Mouse (Mus musculus): Measurements from ENCODE around the gene Tspan9.

The Tspan9 gene

DNA sequence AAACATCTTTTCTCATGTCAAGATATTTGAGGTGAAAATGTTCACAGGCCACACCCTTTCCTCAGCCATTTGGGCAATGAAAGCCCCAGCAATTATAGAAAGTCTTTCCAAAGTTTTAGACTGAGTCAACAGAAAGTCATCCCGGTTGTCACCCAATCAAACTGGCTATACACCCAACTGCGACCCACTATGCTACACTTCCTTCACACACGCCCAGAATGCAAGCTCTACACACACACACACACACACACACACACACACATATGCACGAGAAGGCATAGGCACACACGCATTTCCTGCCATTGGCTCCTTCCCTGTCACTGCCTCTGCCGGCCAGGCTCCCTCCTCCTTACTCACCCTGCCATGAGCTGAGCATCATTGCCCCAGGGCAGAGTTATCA, 99.9 kb downstream of the Tspan9 start:
- no peak for ATAC-seq (ENCODE audit: insufficient number of reproducible peaks, low FRiP score, low TSS enrichment)

DNA sequence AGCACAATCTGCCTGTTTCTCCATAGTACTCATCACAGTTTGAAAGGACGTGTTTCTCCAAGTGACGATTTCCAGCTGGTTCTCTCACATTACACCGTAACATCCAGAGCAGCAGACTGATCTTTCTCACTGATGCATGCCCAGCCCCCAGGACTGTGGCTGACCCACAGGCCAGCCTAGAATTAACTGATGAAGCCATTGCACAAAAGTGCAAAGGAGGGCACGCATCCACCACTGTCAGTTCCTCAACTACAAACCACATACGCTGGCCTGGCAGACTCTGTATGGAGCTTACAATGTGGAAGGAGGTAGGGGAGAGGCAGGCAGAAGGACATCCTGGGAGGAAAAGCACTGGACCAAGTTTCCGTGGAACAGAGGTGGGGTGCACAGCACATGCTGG, 101.6 kb downstream of the Tspan9 start:
- ATAC-seq (ENCODE audit: insufficient number of reproducible peaks, low FRiP score, low TSS enrichment), result no peak

GRCm38 (mm10) chr6:128039077-128039766, 104.2 kb downstream of the Tspan9 start:
- no peak for ATAC-seq (ENCODE audit: insufficient number of reproducible peaks, low FRiP score, low TSS enrichment)

GRCm38 (mm10) chr6:128038568-128038967, 104.8 kb downstream of the Tspan9 start:
- no peak for ATAC-seq (ENCODE audit: insufficient number of reproducible peaks, low FRiP score, low TSS enrichment)

- no peak for ATAC-seq (ENCODE audit: insufficient number of reproducible peaks, low FRiP score, low TSS enrichment)
Observed at GRCm38 (mm10) chr6:128036597-128036996, 106.8 kb downstream of the Tspan9 start.

DNA sequence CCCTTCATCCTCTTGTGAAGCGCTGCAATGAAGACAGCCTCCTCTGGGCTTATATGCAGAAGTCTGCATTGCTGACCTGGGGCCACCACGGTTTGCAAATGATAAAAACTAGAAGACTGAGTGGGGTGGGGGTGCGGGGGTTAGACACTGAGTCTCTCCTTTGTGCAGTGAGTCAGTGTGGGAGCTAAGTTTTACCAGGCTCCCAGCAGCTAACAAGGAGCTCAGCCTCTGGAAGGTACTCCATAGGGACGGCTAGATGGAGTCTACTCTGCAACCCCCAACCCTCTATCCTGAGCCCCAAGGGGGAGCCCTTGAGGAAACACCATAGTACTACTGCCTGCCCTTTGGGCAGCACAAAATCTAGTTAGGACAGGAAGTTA, 107.5 kb downstream of the Tspan9 start:
- no peak for ATAC-seq (ENCODE audit: insufficient number of reproducible peaks, low FRiP score, low TSS enrichment)

- peak; percentile 2; the same call in 1 of the 2 replicates for ATAC-seq (ENCODE audit: insufficient number of reproducible peaks, low FRiP score, low TSS enrichment)
Observed at GRCm38 (mm10) chr6:128035250-128035929, 108.0 kb downstream of the Tspan9 start.

DNA sequence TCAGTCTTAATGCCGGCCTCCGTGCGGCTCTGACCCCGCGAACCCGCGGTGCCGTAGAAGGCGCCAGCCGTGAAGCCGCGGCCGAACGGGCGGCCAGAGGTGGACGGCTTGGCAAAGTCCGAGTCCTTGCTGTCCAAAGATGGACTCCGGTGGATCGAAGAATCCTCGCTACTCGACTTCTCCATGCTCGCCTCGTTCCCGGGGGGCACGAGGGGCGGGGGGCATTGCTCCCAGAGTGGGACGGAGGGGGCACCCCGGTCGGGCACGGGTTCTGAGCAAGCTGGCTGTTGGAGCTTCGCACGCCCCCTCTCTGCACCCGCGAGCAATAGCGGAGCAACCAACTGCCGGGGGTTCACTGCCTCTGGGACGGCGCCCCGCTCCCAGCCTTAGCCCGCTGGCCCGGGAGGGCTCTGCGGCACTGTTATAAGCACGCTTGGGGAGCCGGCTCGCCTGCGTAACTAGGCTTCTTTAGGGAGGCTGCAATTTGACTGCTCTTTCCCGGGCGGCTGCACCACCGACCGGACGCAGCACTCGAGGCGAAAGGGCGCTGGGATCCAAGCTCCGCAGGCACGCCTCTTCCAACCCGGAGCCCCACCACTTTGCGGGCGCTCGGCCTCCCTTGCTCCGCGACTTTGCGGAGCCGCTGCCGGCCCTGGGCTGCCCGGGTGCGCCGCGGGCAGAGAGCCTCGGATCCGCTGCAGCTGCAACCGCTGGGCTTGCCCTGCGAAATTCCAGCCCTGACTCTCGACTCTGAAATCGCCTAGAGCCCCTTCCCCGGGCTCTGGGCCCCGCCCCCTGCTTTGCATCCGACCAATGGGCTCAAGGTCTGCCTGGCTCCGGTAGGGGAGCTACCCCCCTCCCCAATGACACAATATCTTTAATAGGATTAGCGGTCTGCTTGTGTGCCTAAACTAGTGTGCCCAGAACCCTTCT, 108.8 kb downstream of the Tspan9 start:
- peak; percentile 12; the same call in 1 of the 2 replicates for ATAC-seq (ENCODE audit: insufficient number of reproducible peaks, low FRiP score, low TSS enrichment)

DNA sequence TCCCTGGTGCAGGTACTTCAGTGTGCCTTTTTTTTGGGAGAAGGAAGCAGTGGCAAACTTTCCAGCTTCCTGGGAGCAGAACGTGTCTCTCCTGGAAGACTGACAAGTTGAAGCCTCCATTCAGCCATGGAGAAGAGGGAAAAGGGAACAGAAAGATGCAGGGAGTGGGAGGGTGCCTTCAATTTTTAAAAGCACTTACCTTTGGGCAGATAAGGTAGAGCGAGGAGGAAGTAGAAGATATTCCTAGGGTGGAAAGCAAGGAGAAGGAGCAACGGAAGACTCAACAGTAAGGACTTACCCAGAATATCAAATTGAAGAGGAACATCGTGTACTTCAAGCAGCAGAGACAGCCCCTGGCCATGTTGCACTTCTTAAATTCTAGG, 109.5 kb downstream of the Tspan9 start:
- ATAC-seq (ENCODE audit: insufficient number of reproducible peaks, low FRiP score, low TSS enrichment), result no peak

- no peak for ATAC-seq (ENCODE audit: insufficient number of reproducible peaks, low FRiP score, low TSS enrichment)
Observed at GRCm38 (mm10) chr6:128033172-128033867, 110.1 kb downstream of the Tspan9 start.

GRCm38 (mm10) chr6:128032252-128033171, 110.9 kb downstream of the Tspan9 start:
- ATAC-seq (ENCODE audit: insufficient number of reproducible peaks, low FRiP score, low TSS enrichment), result peak; percentile 6; the same call in 1 of the 2 replicates

DNA sequence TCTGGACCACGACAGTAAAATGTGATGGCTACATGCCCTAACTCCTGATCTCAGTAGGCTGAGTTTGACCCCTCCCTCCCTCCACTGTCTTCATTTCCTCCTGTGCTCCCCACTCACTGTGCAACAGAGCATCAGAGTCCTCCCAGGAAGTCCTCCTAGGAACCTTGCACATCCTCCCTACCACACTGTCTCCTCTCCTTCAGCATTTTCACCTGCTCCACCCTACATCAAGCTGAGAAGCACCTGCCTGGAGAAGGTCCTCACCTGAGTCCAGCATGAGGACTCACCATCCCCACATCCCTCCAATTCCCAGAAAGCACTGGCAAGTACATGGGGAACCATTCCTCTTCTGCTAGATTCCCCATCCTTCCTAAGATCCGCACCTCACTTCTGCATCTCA, 111.8 kb downstream of the Tspan9 start:
- no peak for ATAC-seq (ENCODE audit: insufficient number of reproducible peaks, low FRiP score, low TSS enrichment)

DNA sequence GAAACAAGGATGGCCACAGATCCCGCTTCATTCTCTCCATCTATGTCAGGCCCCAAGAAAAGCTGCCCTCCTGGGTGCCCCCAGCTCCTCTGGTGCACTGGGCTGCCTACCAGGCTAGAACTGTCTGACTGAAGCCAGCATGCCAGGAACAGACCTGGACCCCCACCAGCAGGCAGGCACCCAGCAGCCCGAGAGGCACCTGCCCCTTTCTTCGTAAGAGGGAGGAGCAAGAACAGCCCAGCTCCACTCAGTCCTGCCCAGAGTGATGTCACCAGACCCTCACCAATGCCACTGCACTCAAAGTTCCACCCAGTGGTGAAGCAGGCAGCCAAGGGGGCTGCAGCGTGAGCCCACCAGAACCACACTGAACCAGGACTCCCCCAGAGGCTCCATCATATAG, 112.3 kb downstream of the Tspan9 start:
- ATAC-seq (ENCODE audit: insufficient number of reproducible peaks, low FRiP score, low TSS enrichment), result peak; percentile 5; the same call in 1 of the 2 replicates

GRCm38 (mm10) chr6:128030475-128030874, 112.9 kb downstream of the Tspan9 start:
- no peak for ATAC-seq (ENCODE audit: insufficient number of reproducible peaks, low FRiP score, low TSS enrichment)

DNA sequence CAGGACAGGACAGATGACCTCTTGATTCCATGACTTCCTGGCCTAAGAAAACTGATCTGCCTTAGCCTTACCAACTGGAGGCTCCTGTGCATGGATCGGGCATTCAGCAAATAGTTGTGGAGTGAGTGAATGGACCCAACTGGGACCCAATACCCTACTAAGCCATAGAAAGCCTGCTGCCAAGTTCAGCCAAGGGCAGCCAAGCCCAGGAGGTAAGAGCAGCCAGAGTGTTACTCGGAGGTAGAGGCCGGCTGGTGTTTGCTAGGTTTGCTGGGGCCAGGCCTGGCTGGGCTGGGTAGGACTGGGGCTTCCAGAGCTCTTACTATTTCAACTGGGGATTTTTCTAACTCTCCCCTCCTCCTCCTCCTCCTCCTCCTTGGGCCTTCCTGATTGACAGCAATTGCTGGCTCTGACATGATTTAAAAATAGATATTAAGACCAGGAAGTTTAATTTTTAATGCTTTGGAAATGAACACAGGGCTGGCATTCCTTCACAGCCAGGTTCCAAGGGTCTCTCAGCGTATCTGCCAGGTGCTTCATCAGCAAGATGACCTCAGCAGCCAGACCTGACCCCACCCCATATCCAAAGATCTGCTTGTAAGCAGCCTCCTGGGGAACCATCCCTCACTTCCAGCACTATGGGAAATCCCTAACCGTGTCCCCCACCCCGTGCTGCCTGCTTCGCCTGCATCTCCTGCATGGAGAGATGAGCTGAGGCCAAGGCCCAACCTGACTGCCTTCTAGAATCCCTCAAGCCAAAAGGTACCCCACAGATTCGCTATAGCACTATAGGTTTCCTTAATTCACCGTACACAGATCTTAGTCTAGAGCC, 113.7 kb downstream of the Tspan9 start:
- no peak for ATAC-seq (ENCODE audit: insufficient number of reproducible peaks, low FRiP score, low TSS enrichment)

DNA sequence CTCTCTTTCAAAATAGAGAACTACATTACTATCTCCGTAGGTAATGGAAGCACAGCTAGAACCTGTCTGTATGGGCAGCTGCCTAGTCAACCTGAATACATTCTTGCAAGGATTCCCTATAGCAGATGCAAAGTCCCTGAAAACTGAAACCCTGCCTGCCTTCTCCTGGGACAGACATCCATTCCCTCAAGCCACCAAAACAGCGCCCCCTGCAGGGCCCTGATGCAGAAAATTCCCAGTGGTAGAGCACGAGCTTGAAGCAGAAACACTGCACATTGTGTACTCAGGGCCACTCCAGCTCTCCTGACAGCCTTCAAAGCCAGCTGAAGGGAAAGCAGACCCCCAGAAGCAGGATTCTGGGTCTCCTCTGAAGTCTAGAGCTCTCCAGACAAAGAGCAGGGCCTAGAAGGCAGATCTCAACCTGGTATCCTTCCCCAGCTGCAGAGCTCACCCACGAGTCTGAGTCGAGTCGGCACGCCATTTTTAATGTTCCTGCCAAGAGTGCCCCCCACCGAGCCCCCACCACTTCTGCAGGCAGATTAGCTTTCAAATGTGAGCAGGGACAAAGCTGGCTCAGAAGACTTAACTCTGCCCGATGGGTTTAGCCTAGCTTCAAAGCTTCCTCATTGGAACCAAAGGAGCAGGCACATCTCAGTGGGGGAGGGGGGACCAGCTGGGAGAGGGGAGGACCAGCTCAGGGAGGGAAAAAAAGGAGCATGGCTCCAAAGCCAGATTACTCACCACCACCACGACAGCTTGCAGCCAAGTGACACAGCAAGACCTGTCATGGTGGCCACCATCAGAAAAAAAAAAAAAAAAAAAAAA, 115.1 kb downstream of the Tspan9 start:
- no peak for ATAC-seq (ENCODE audit: insufficient number of reproducible peaks, low FRiP score, low TSS enrichment)

DNA sequence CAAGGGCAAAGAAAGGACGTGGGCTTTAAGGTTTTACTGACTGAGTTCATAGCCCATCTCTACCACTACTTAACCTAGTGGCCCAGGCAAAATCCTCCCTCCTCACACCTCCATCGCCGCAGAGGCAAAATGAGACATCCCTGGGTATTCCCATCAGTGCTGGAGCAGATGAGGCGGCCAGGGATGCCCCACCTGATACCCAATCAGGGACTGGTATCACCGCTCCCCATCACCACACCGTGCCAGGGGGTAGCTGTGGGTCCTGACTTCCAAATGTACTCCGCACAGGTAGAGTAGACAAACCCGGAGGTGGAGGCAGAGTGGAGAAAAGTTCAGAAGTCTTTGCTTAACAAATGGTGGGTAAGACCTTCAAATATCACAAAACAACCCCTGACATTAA, 117.4 kb downstream of the Tspan9 start:
- no peak for ATAC-seq (ENCODE audit: insufficient number of reproducible peaks, low FRiP score, low TSS enrichment)

DNA sequence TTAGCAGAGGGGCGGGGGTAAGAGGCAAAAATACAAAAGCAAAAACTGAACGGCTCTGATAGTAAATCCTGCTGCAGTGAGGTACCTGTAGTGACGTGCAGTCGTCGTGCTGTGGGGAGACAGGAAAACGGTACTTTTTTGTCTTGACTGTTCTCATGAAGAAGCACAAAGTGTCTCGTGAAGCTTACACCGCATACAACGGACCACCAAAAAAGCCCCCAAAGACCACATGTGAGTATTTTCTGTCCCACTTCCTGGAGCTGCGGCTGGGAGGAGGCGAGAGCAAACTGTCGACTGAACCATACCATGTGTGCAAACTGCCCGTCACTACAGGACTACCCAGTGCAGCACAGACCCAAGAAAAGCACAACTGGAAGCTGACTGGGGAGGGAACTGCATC, 117.8 kb downstream of the Tspan9 start:
- no peak for ATAC-seq (ENCODE audit: insufficient number of reproducible peaks, low FRiP score, low TSS enrichment)

Data from cerebellum, adult (tissue).